Mouse (Mus musculus): ENCODE measurements around the gene Vmn1r33. TPM values are rescaled to one million over a fixed set of nuclear protein-coding genes. Genes with fewer than 3 reads are reported as not detected.
"Not testable (repeated sequence)": the region's sequence is repeated elsewhere in the genome, so short reads cannot be mapped to it uniquely, and the experiment has no call there.

The Vmn1r33 gene
- polyA plus RNA-seq (2015; fragmentation: Nextera tagmentation; extraction: Ambion mirVana) = not detected in 2 replicates

DNA sequence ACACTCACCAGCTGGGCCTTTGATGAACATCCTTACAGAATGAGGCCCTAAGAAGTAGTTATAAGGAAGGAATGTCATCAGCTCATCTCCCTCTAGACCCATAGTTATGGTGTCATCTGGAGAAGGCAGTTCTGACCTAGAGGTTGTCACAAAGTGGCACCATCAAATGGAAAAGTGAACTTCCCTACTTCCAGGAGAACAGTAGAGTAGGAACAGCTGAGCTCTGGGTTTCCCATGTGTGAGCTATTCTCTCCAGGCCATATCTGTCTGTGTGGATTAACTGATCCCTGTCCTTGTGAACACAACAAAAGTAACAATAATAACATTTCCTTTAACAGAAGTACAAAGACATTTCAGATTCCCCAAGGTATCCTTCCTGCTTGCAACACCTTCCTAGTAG lies at the start of gene Vmn1r33:
Gene Vmn1r33, minus strand, starts transcription at position 101 of the 400 bp plus-strand sequence.
- H3K9ac ChIP-seq; H3K4me3 ChIP-seq; H3K9me3 ChIP-seq (replicated peaks); H3K27ac ChIP-seq; H3K4me1 ChIP-seq (replicated peaks); H3K27me3 ChIP-seq; H3K36me3 ChIP-seq; H3K4me2 ChIP-seq; ATAC-seq (replicated peaks; ENCODE audit: insufficient number of reproducible peaks, insufficient read depth, low FRiP score, low read depth): not testable (repeated sequence)

DNA sequence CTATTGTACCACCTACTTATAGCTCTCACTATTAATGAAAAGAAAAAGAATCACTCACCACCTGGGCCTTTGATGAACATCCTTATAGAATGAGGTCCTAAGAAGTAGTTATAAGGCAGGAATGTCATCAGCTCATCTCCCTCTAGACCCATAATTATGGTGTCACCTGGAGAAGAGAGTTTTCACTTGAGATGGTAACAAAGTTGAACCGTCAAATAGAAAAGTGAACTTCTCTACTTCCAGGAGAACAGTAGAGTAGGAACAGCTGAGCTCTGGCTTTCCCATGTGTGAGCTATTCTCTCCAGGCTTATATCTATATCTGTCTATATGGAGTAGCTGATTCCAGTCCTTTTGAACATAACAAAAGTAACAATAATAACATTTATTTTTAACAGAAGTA lies 25.7 kb upstream of the Vmn1r33 start, which contains the start of gene Vmn1r34:
Gene Vmn1r34, minus strand, starts transcription at position 101 of the 400 bp plus-strand sequence.
- no peak within 1 kb of the TSS for H3K27ac ChIP-seq
- no peaks in the 10 kb centered on the region for H3K36me3 ChIP-seq
- ATAC-seq (replicated peaks; ENCODE audit: insufficient number of reproducible peaks, insufficient read depth, low FRiP score, low read depth) = no peak
- H3K9me3 ChIP-seq (replicated peaks) = no peaks in the 10 kb centered on the region
- no peaks in the 10 kb centered on the region for H3K27me3 ChIP-seq
- WGBS = 91% methylated on average over 1 of the region's 1 CpGs
- H3K9ac ChIP-seq = no peak within 1 kb of the TSS
- H3K4me3 ChIP-seq = no peak within 1 kb of the TSS
- no peak within 1 kb of the TSS for H3K4me2 ChIP-seq
- H3K4me1 ChIP-seq (replicated peaks) = no peaks in the 10 kb centered on the region

DNA sequence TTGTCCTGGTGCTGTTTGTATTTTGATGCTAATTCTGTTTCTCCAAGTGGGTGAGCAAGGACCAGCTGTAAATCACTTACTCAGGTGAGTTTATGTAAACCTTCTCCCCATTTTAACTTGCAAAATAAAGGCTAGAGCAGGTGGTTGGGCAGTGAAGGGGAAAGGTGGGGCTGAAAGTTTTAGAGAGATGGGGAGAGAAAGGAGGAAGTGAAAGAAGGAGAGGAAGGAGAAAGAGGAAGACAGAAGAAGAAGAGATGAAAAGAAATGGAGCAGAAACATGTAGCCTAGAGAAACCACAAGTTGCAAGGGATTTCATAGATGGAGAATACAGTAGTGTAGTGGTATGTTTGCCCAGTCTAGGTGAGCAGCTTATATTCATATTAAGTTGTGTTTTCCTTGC lies 22.3 kb downstream of the Vmn1r33 start:
- H3K27me3 ChIP-seq = no peaks in the 10 kb centered on the region
- H3K27ac ChIP-seq = no peak overlapping the region
- no peak for ATAC-seq (replicated peaks; ENCODE audit: insufficient number of reproducible peaks, insufficient read depth, low FRiP score, low read depth)
- no peaks in the 10 kb centered on the region for H3K36me3 ChIP-seq
- no peaks in the 10 kb centered on the region for H3K9me3 ChIP-seq (replicated peaks)
- no peak overlapping the region for H3K4me2 ChIP-seq
- H3K4me1 ChIP-seq (replicated peaks) = no peaks in the 10 kb centered on the region
- H3K9ac ChIP-seq = no peak overlapping the region
- no peak overlapping the region for H3K4me3 ChIP-seq

Other genes starting within 250 kb of the Vmn1r33 start
- gene Mad2l1, start 82.9 kb downstream of the Vmn1r33 start, polyA plus RNA-seq (2015; fragmentation: Nextera tagmentation; extraction: Ambion mirVana) = 63.1 and 64.2 TPM in 2 replicates
- gene Vmn1r32, start 58.2 kb downstream of the Vmn1r33 start, polyA plus RNA-seq (2015; fragmentation: Nextera tagmentation; extraction: Ambion mirVana) = 0.06 TPM in 1 of 2 replicates, not detected in the other
- not detected in 2 replicates for gene Vmn1r34, start 25.6 kb upstream of the Vmn1r33 start, polyA plus RNA-seq (2015; fragmentation: Nextera tagmentation; extraction: Ambion mirVana)
- not detected in 2 replicates for gene Vmn1r35, start 67.6 kb upstream of the Vmn1r33 start, polyA plus RNA-seq (2015; fragmentation: Nextera tagmentation; extraction: Ambion mirVana)
- not detected in 2 replicates for gene Vmn1r36, start 100.9 kb upstream of the Vmn1r33 start, polyA plus RNA-seq (2015; fragmentation: Nextera tagmentation; extraction: Ambion mirVana)
- not detected in 2 replicates for gene Vmn1r37, start 111.1 kb upstream of the Vmn1r33 start, polyA plus RNA-seq (2015; fragmentation: Nextera tagmentation; extraction: Ambion mirVana)
- not detected in 2 replicates for gene Vmn1r38, start 164.3 kb upstream of the Vmn1r33 start, polyA plus RNA-seq (2015; fragmentation: Nextera tagmentation; extraction: Ambion mirVana)
- gene Vmn1r39, start 192.3 kb upstream of the Vmn1r33 start, polyA plus RNA-seq (2015; fragmentation: Nextera tagmentation; extraction: Ambion mirVana) = not detected in 2 replicates

All from heart, embryonic 15.5 days (tissue).